Mouse (Mus musculus): ENCODE results near the gene Pola1. TPM values are rescaled to one million over a fixed set of nuclear protein-coding genes. Genes with fewer than 3 reads are reported as not detected.

Gene Pola1
- polyA plus RNA-seq, 1 experiment from 2014 or later, result 12.7 TPM

GRCm38 (mm10) chrX:93299046-93299626, 332.8 kb downstream of the Pola1 start:
- no peak for ATAC-seq (ENCODE audit: low FRiP score, low read depth)
- H3K9ac ChIP-seq, result no peak overlapping the region
- 14% methylated on average over 43 of the region's 43 CpGs for WGBS

DNA sequence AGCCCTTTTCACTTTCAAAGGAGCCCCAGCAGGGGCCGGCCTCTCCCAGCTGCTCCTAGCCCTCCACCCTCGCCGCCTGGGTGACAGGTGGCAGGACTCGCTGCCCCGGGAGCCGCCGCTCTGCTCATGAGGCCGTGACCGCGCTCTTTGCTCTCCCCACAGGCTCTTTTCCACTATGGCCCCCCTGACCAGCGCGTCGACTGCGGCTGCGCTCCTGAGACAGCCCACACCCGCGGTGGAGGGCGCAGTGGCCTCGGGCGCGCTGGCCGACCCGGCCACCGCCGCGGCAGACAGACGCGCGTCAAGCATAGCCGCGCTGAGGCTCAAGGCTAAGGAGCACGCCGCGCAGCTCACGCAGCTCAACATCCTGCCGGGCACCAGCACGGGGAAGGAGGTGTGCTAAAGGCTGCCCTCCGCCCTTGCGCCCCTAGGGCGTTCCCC, 334.9 kb downstream of the Pola1 start:
- no peak overlapping the region for H3K9ac ChIP-seq
- 0 out of 2 replicates have a peak, but pooled peaks cover 7% of the 10 kb centered on the region for H3K4me1 ChIP-seq
- peak; percentile 65 for ATAC-seq (ENCODE audit: low FRiP score, low read depth)
- H3K4me2 ChIP-seq (replicated peaks), result peak overlapping the region; percentile 49
- H3K27me3 ChIP-seq (replicated peaks), result peaks cover 78% of the 10 kb centered on the region
- no peaks in the 10 kb centered on the region for H3K36me3 ChIP-seq
- no peak overlapping the region for H3K4me3 ChIP-seq
- no peak overlapping the region for H3K27ac ChIP-seq
- 16% methylated on average over 40 of the region's 40 CpGs for WGBS
- no peaks in the 10 kb centered on the region for H3K9me3 ChIP-seq

More at GRCm38 (mm10) chrX:93299046-93299626, 332.8 kb downstream of the Pola1 start:
- H3K36me3 ChIP-seq, result no peaks in the 10 kb centered on the region
- H3K9me3 ChIP-seq, result no peaks in the 10 kb centered on the region
- H3K4me3 ChIP-seq, result no peak overlapping the region
- H3K27ac ChIP-seq, result no peak overlapping the region
- 0 out of 2 replicates have a peak, but pooled peaks cover 7% of the 10 kb centered on the region for H3K4me1 ChIP-seq
- peaks cover 83% of the 10 kb centered on the region for H3K27me3 ChIP-seq (replicated peaks)
- peak overlapping the region; percentile 37 for H3K4me2 ChIP-seq (replicated peaks)

GRCm38 (mm10) chrX:93295819-93296218, 336.1 kb downstream of the Pola1 start:
- no peak overlapping the region for H3K27ac ChIP-seq
- no peak overlapping the region for H3K4me2 ChIP-seq (replicated peaks)

GRCm38 (mm10) chrX:93294736-93295490, 337.0 kb downstream of the Pola1 start:
- H3K4me1 ChIP-seq, result 0 out of 2 replicates have a peak, but pooled peaks cover 7% of the 10 kb centered on the region
- H3K9ac ChIP-seq, result no peak overlapping the region
- no peaks in the 10 kb centered on the region for H3K36me3 ChIP-seq
- H3K27ac ChIP-seq, result no peak overlapping the region
- ATAC-seq (ENCODE audit: low FRiP score, low read depth), result no peak
- no peaks in the 10 kb centered on the region for H3K9me3 ChIP-seq
- peaks cover 77% of the 10 kb centered on the region for H3K27me3 ChIP-seq (replicated peaks)
- H3K4me3 ChIP-seq, result no peak overlapping the region
- 16% methylated on average over 25 of the region's 25 CpGs for WGBS
- H3K4me2 ChIP-seq (replicated peaks), result no peak overlapping the region

More at GRCm38 (mm10) chrX:93295819-93296218, 336.1 kb downstream of the Pola1 start:
- 18% methylated on average over 5 of the region's 5 CpGs for WGBS
- no peaks in the 10 kb centered on the region for H3K36me3 ChIP-seq
- H3K4me1 ChIP-seq, result 0 out of 2 replicates have a peak, but pooled peaks cover 7% of the 10 kb centered on the region
- H3K27me3 ChIP-seq (replicated peaks), result peaks cover 77% of the 10 kb centered on the region
- ATAC-seq (ENCODE audit: low FRiP score, low read depth), result no peak
- no peak overlapping the region for H3K4me3 ChIP-seq
- H3K9me3 ChIP-seq, result no peaks in the 10 kb centered on the region
- H3K9ac ChIP-seq, result no peak overlapping the region

DNA sequence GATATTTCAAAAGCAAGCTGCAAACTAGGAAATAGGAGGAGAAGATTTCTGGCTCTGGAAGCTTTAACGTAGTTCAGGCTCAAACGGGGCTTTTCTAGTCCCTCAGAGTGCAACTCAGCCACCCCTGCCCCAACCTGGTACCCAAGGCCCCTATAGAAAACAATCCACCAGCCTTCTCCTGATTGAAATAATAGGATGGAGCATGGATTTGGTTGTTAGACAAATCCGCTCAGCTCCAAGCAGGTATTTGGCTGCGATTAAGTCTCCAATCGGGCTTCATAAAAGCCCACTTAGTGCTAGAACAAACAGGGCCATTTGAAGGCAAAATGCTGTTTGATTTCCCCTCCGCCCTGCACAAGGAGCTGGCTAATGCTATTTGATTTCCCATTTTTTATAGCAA, 339.9 kb downstream of the Pola1 start:
- Histone ChIP-seq H3K9ac (no peak overlapping the region), H3K27ac (no peak overlapping the region), H3K9me3 (no peaks in the 10 kb centered on the region), H3K4me2 (replicated peaks) (no peak overlapping the region), H3K4me3 (no peak overlapping the region), H3K36me3 (no peaks in the 10 kb centered on the region), H3K4me1 (peaks cover 9% of the 10 kb centered on the region; the same call in 1 of the 2 replicates), H3K27me3 (replicated peaks) (peaks cover 78% of the 10 kb centered on the region)
- ATAC-seq (ENCODE audit: low FRiP score, low read depth), result no peak
- WGBS, result 16% methylated on average over 6 of the region's 6 CpGs

DNA sequence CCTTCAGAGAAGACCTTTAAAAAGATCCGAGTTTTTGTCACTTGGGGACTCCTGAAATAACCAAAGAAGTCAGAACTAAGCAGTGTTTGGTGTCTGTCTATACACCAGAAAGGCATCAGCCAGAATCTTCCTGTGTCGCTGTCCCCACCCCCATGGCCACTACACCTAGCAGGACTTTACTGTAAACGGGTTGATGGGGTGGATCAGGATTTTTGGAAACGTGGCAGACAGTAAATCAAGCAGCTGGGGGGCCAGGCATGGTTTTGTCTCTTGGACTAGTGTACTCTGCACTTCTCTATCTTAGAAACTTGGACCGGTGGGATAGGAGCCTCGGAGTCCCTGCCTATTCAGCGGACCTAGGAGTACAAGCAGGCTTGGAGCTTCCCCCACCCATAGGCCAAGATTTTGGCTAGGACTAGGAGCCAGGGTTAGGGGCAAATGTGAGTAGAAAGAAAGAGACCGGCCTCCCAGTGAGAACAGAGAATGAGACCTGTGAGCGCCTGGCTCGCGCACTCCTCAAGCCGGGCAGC, 342.0 kb downstream of the Pola1 start:
- WGBS, result 14% methylated on average over 12 of the region's 12 CpGs
- Histone ChIP-seq H3K9me3 (no peaks in the 10 kb centered on the region), H3K9ac (no peak overlapping the region), H3K4me2 (replicated peaks) (no peak overlapping the region), H3K4me1 (peaks cover 6% of the 10 kb centered on the region; the same call in 1 of the 2 replicates), H3K27me3 (replicated peaks) (peaks cover 78% of the 10 kb centered on the region), H3K36me3 (no peaks in the 10 kb centered on the region), H3K27ac (no peak overlapping the region), H3K4me3 (no peak overlapping the region)
- no peak for ATAC-seq (ENCODE audit: low FRiP score, low read depth)

- peak overlapping the region; percentile 32 for H3K4me3 ChIP-seq
- no peaks in the 10 kb centered on the region for H3K36me3 ChIP-seq
- H3K4me2 ChIP-seq (replicated peaks), result peak overlapping the region; percentile 58
- no peaks in the 10 kb centered on the region for H3K9me3 ChIP-seq
- peak; percentile 33; the same call in 1 of the 2 replicates for ATAC-seq (ENCODE audit: low FRiP score, low read depth)
- H3K27me3 ChIP-seq (replicated peaks), result peaks cover 77% of the 10 kb centered on the region
- 12% methylated on average over 34 of the region's 37 CpGs for WGBS
- no peak overlapping the region for H3K9ac ChIP-seq
- H3K4me1 ChIP-seq, result peaks cover 6% of the 10 kb centered on the region; the same call in 1 of the 2 replicates
- no peak overlapping the region for H3K27ac ChIP-seq
Observed at GRCm38 (mm10) chrX:93289076-93289475, 342.9 kb downstream of the Pola1 start.

DNA sequence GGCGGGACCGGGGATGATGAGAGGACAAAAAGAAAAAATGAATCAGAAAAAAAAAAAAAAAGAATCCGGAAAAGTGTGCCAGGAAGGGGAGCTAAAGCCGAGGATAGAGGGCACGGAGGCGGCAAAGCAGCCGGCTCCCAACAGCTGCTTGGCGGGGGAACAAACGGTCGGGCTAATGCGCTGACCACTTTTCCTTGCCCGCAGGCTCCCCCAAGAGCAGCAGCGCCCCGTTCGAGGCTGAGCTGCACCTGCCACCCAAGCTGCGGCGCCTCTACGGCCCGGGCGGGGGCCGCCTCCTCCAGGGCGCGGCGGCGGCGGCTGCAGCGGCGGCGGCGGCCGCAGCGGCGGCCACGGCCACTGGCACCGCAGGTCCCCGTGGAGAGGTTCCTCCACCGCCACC, 343.6 kb downstream of the Pola1 start:
- Histone ChIP-seq H3K4me3 (peak overlapping the region; percentile 32), H3K9ac (no peak overlapping the region), H3K9me3 (no peaks in the 10 kb centered on the region), H3K27me3 (replicated peaks) (peaks cover 70% of the 10 kb centered on the region), H3K36me3 (no peaks in the 10 kb centered on the region), H3K27ac (no peak overlapping the region), H3K4me2 (replicated peaks) (peak overlapping the region; percentile 58), H3K4me1 (peaks cover 6% of the 10 kb centered on the region; the same call in 1 of the 2 replicates)
- ATAC-seq (ENCODE audit: low FRiP score, low read depth), result 0 out of 2 replicates have a peak, but pooled peaks have one; percentile 31
- 17% methylated on average over 27 of the region's 37 CpGs for WGBS

DNA sequence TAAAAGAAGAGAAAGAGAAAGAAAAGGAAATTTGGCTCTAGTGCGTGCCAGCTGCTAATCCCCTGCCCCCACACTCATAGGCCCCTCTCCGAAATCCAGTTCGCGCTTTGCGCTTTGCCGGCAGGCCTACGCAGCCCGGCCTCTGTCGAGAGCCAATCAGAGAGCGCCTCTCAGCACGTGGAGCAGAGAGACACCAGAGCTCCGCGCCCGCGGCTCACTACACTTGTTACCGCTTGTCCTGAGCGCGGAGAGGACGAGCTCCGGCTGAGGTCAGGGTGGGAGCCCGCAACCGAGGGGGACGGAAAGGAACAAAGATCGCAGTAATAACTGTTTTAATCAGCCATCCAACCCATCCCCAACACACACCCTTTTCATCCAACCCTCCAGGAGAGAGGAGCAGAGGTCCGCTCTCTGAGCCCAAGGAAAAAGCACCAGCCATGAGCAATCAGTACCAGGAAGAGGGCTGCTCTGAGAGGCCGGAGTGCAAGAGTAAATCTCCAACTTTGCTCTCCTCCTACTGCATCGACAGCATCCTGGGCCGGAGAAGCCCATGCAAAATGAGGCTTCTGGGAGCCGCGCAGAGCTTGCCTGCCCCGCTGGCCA, 345.6 kb downstream of the Pola1 start, which contains the start of gene Arx:
Gene Arx (plus strand): TSS at position 155 of the 603 bp plus-strand sequence.
- Histone ChIP-seq H3K36me3 (no peaks in the 10 kb centered on the region), H3K27me3 (replicated peaks) (peaks cover 81% of the 10 kb centered on the region), H3K4me3 (no peak within 1 kb of the TSS), H3K9ac (no peak within 1 kb of the TSS), H3K4me2 (replicated peaks) (peak within 1 kb of the TSS; percentile 46), H3K27ac (no peak within 1 kb of the TSS), H3K4me1 (peaks cover 6% of the 10 kb centered on the region; the same call in 1 of the 2 replicates), H3K9me3 (no peaks in the 10 kb centered on the region)
- WGBS, result 25% methylated on average over 31 of the region's 31 CpGs
- ATAC-seq (ENCODE audit: low FRiP score, low read depth), result peak; percentile 88

GRCm38 (mm10) chrX:93285091-93285490, 346.9 kb downstream of the Pola1 start:
- H3K4me2 ChIP-seq (replicated peaks), result no peak overlapping the region
- H3K4me3 ChIP-seq, result no peak overlapping the region
- no peak overlapping the region for H3K9ac ChIP-seq
- peaks cover 75% of the 10 kb centered on the region for H3K27me3 ChIP-seq (replicated peaks)
- H3K9me3 ChIP-seq, result no peaks in the 10 kb centered on the region
- no peak overlapping the region for H3K27ac ChIP-seq
- 21% methylated on average over 10 of the region's 10 CpGs for WGBS
- peaks cover 6% of the 10 kb centered on the region; the same call in 1 of the 2 replicates for H3K4me1 ChIP-seq
- no peaks in the 10 kb centered on the region for H3K36me3 ChIP-seq
- no peak for ATAC-seq (ENCODE audit: low FRiP score, low read depth)

DNA sequence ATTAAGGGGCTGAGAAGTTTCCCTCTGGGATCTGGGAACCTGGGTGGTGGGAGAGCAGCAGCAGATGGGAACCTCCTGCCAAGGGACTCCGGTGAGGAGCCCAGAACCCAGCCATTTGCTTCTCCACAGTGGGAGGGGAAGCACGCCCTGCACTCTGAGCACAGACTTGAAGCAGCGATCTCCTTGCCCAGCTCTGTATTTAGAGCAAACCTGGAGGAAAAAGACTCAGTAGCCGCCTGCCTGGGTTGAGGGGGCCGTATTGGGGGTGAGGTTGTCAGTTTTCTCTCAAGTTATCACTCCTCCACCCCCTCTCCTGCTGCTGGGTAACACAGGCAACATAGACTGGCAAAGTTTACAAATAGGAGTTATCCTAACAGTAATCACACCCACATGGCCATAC, 350.2 kb downstream of the Pola1 start:
- H3K4me2 ChIP-seq (replicated peaks), result peak overlapping the region; percentile 36

More for the DNA sequence above, 350.2 kb downstream of the Pola1 start:
- H3K4me3 ChIP-seq, result no peak overlapping the region
- no peaks in the 10 kb centered on the region for H3K9me3 ChIP-seq
- ATAC-seq (ENCODE audit: low FRiP score, low read depth), result 0 out of 2 replicates have a peak, but pooled peaks have one; percentile 26
- H3K27me3 ChIP-seq (replicated peaks), result peaks cover 51% of the 10 kb centered on the region
- H3K27ac ChIP-seq, result no peak overlapping the region
- no peaks in the 10 kb centered on the region for H3K36me3 ChIP-seq
- 23% methylated on average over 5 of the region's 5 CpGs for WGBS
- H3K4me1 ChIP-seq, result no peaks in the 10 kb centered on the region
- H3K9ac ChIP-seq, result no peak overlapping the region
